Mouse (Mus musculus): ENCODE data around the gene Mn1. TPM values are rescaled to one million over a fixed set of nuclear protein-coding genes. Genes with fewer than 3 reads are reported as not detected.

Gene Mn1
- polyA plus RNA-seq, 1 experiment from 2014 or later: 4.3 TPM

- H3K9me3 ChIP-seq (replicated peaks; ENCODE audit: low read length): no peaks in the 10 kb centered on the region
- no peaks in the 10 kb centered on the region for H3K36me3 ChIP-seq (ENCODE audit: insufficient read depth, low read length)
- H3K9ac ChIP-seq (ENCODE audit: low read depth, low read length): no peak overlapping the region
- peak overlapping the region; percentile 99 for H3K4me2 ChIP-seq (ENCODE audit: low read length)
- no peak overlapping the region for H3K27ac ChIP-seq
- DNase-seq (ENCODE audit: low spot score): no peak
- no peak for TF ChIP-seq CTCF (IDR thresholded peaks at IDR 0.05; ENCODE audit: low read depth)
- 17% methylated on average over 42 of the region's 42 CpGs for whole genome bisulfite sequencing
- H3K4me1 ChIP-seq (replicated peaks; ENCODE audit: insufficient read depth, low read length): peaks cover 32% of the 10 kb centered on the region; the same call in 1 of the 2 replicates
- H3K4me3 ChIP-seq (replicated peaks; ENCODE audit: low read depth, low read length): peak overlapping the region; percentile 74
- peaks cover 44% of the 10 kb centered on the region for H3K27me3 ChIP-seq (ENCODE audit: insufficient read depth, low read length)
- no peak for ATAC-seq (replicated peaks; ENCODE audit: low FRiP score, low read depth)
Observed at GRCm38 (mm10) chr5:111419121-111419881, 2.1 kb downstream of the Mn1 start.

DNA sequence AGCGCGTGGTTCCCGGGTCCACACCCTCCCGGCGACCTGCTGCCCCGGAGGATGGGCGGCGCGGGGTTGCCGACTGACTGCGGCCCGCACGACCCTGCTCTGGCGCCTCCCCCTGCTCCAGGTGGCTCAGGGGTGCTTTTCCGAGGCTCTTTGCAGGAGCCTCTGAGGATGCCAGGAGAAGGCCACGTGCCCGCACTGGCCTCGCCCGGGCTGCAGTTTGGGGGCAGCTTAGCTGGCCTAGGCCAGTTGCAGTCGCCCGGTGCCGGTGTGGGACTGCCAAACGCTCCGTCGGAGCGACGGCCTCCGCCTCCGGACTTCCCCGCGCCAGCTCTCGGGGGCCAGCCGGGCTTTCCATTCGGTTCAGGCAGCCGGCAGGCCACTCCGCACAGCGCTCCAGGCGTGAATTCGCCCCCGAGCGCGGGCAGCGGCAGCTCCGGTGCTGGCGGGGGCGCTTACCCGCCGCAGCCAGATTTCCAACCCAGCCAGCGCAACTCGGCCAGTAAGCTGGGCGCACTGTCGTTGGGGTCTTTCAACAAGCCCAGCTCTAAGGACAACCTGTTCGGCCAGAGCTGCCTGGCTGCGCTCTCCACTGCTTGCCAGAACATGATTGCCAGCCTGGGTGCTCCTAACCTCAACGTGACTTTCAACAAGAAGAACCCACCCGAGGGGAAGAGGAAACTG, 3.0 kb downstream of the Mn1 start:
- WGBS: 9% methylated on average over 51 of the region's 56 CpGs
- peak overlapping the region; percentile 74 for H3K4me3 ChIP-seq (replicated peaks; ENCODE audit: low read depth, low read length)
- H3K4me1 ChIP-seq (replicated peaks; ENCODE audit: insufficient read depth, low read length): peaks cover 32% of the 10 kb centered on the region; the same call in 1 of the 2 replicates
- H3K9me3 ChIP-seq (replicated peaks; ENCODE audit: low read length): no peaks in the 10 kb centered on the region
- TF ChIP-seq CTCF (IDR thresholded peaks at IDR 0.05; ENCODE audit: low read depth): no peak
- peaks cover 37% of the 10 kb centered on the region for H3K27me3 ChIP-seq (ENCODE audit: insufficient read depth, low read length)
- ATAC-seq (replicated peaks; ENCODE audit: low FRiP score, low read depth) (no peak), DNase-seq (ENCODE audit: low spot score) (no peak)
- H3K27ac ChIP-seq: no peak overlapping the region
- no peaks in the 10 kb centered on the region for H3K36me3 ChIP-seq (ENCODE audit: insufficient read depth, low read length)
- H3K4me2 ChIP-seq (ENCODE audit: low read length): peak overlapping the region; percentile 99
- no peak overlapping the region for H3K9ac ChIP-seq (ENCODE audit: low read depth, low read length)

- 64% methylated on average over 21 of the region's 22 CpGs for WGBS
- Histone ChIP-seq H3K27me3 (ENCODE audit: insufficient read depth, low read length) (peaks cover 37% of the 10 kb centered on the region), H3K4me2 (ENCODE audit: low read length) (peak overlapping the region; percentile 99), H3K36me3 (ENCODE audit: insufficient read depth, low read length) (no peaks in the 10 kb centered on the region), H3K4me3 (replicated peaks; ENCODE audit: low read depth, low read length) (0 out of 2 replicates have a peak overlapping the region, but pooled peaks have one; percentile 74), H3K9ac (ENCODE audit: low read depth, low read length) (no peak overlapping the region), H3K27ac (no peak overlapping the region), H3K9me3 (replicated peaks; ENCODE audit: low read length) (no peaks in the 10 kb centered on the region), H3K4me1 (replicated peaks; ENCODE audit: insufficient read depth, low read length) (peaks cover 32% of the 10 kb centered on the region; the same call in 1 of the 2 replicates)
- no peak for ATAC-seq (replicated peaks; ENCODE audit: low FRiP score, low read depth)
- DNase-seq (ENCODE audit: low spot score): no peak
- TF ChIP-seq CTCF (IDR thresholded peaks at IDR 0.05; ENCODE audit: low read depth): no peak
Observed at GRCm38 (mm10) chr5:111420896-111421295, 3.7 kb downstream of the Mn1 start.

DNA sequence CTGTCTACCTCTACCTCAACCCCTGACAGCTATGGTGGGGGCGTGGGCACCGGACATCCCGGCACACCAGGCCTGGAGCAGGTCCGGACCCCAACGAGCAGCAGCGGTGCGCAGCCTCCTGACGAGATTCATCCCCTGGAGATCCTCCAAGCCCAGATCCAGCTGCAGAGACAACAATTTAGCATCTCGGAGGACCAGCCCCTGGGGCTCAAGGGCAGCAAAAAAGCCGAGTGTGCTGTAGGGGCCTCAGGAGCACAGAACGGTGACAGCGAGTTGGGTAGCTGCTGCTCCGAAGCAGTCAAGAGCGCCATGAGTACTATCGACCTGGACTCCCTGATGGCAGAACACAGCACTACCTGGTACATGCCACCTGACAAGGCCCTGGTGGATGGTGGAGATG, 4.3 kb downstream of the Mn1 start:
- no peak for TF ChIP-seq CTCF (IDR thresholded peaks at IDR 0.05; ENCODE audit: low read depth)
- DNase-seq (ENCODE audit: low spot score): no peak
- Histone ChIP-seq H3K36me3 (ENCODE audit: insufficient read depth, low read length) (no peaks in the 10 kb centered on the region), H3K27me3 (ENCODE audit: insufficient read depth, low read length) (peaks cover 37% of the 10 kb centered on the region), H3K4me2 (ENCODE audit: low read length) (peak overlapping the region; percentile 21; the same call in 1 of the 2 replicates), H3K27ac (no peak overlapping the region), H3K9me3 (replicated peaks; ENCODE audit: low read length) (no peaks in the 10 kb centered on the region), H3K4me3 (replicated peaks; ENCODE audit: low read depth, low read length) (no peak overlapping the region), H3K4me1 (replicated peaks; ENCODE audit: insufficient read depth, low read length) (peaks cover 32% of the 10 kb centered on the region; the same call in 1 of the 2 replicates), H3K9ac (ENCODE audit: low read depth, low read length) (no peak overlapping the region)
- no peak for ATAC-seq (replicated peaks; ENCODE audit: low FRiP score, low read depth)
- WGBS: 78% methylated on average over 15 of the region's 15 CpGs

DNA sequence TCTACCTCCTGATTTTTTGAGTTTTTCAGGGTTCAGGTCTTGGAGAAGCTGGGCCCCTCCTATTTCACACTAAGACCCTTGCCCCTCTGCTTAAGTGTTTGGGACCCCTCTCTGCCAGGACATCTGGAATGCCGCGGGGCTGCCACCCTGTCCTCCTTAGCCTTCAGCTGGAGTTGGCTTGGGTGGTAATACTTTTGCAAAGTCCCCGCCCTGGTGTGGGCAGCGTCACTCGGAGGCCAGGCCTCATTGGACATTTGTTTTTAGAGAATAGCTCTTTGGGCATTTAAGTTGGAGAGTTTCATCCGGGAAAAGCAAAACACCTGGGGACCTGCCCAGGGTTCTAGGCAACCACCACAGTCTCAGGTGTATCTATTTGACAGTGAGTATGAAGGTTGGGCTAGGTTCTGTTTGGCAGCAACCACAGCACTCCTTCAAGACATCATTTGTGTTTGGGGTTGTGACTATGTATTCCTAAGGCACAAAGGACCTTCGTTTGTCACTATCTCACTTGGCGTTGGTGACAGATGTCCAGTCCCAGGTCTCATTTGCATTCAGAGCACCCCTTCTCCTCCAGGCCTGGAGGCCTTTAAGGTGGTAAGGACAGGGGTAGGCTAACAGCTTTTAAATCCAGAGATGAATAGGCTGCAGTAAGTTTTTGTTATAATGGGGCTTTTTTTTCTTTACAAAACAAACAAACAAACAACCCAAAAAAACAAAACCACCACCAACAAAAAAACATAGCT, 5.1 kb downstream of the Mn1 start:
- H3K27ac ChIP-seq: no peak overlapping the region
- ATAC-seq (replicated peaks; ENCODE audit: low FRiP score, low read depth) (no peak), DNase-seq (ENCODE audit: low spot score) (no peak)
- H3K4me1 ChIP-seq (replicated peaks; ENCODE audit: insufficient read depth, low read length): peaks cover 29% of the 10 kb centered on the region; the same call in 1 of the 2 replicates
- no peaks in the 10 kb centered on the region for H3K9me3 ChIP-seq (replicated peaks; ENCODE audit: low read length)
- 76% methylated on average over 8 of the region's 8 CpGs for WGBS
- H3K4me2 ChIP-seq (ENCODE audit: low read length): no peak overlapping the region
- H3K27me3 ChIP-seq (ENCODE audit: insufficient read depth, low read length): peaks cover 37% of the 10 kb centered on the region
- H3K9ac ChIP-seq (ENCODE audit: low read depth, low read length): no peak overlapping the region
- no peak for TF ChIP-seq CTCF (IDR thresholded peaks at IDR 0.05; ENCODE audit: low read depth)
- H3K4me3 ChIP-seq (replicated peaks; ENCODE audit: low read depth, low read length): no peak overlapping the region
- no peaks in the 10 kb centered on the region for H3K36me3 ChIP-seq (ENCODE audit: insufficient read depth, low read length)

DNA sequence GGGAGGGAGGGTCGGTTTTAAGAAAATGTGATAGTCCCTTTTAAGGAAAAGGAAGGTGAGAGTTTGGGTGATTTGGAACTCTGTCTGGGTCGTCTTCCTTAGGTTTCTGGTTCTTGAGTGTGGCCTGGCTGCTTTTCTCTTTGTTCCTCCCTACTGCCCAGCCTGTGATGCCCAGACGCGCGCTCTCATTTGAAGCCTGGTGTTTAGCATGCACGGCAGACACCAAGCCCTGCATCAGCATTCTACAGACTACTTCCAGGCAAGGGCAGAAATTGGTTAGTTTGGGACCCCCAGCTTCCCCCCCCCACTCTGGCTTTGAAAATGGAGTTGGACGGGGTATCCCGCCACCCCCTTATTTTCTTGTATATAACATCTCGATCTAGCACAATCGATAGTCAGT, 5.8 kb downstream of the Mn1 start:
- Histone ChIP-seq H3K9me3 (replicated peaks; ENCODE audit: low read length) (no peaks in the 10 kb centered on the region), H3K36me3 (ENCODE audit: insufficient read depth, low read length) (no peaks in the 10 kb centered on the region), H3K4me3 (replicated peaks; ENCODE audit: low read depth, low read length) (no peak overlapping the region), H3K9ac (ENCODE audit: low read depth, low read length) (no peak overlapping the region), H3K4me1 (replicated peaks; ENCODE audit: insufficient read depth, low read length) (peaks cover 24% of the 10 kb centered on the region; the same call in 1 of the 2 replicates), H3K27me3 (ENCODE audit: insufficient read depth, low read length) (peaks cover 38% of the 10 kb centered on the region), H3K27ac (no peak overlapping the region), H3K4me2 (ENCODE audit: low read length) (no peak overlapping the region)
- no peak for TF ChIP-seq CTCF (IDR thresholded peaks at IDR 0.05; ENCODE audit: low read depth)
- DNase-seq (ENCODE audit: low spot score) (no peak), ATAC-seq (replicated peaks; ENCODE audit: low FRiP score, low read depth) (no peak)
- WGBS: 85% methylated on average over 10 of the region's 10 CpGs

Data from kidney, postnatal 0 days (tissue).